Mouse (Mus musculus) heart, embryonic 11.5 days (tissue): ENCODE results near the gene Esyt1. TPM values are rescaled to one million over a fixed set of nuclear protein-coding genes. Genes with fewer than 3 reads are reported as not detected.
A peak's percentile ranks its signal among the peaks of the same experiment; 100 is the strongest.
"Not testable (repeated sequence)": the region's sequence is repeated elsewhere in the genome, so short reads cannot be mapped to it uniquely, and the experiment has no call there.

ENCODE experiments used
- ATAC-seq: fragments of 200-750 bp; cut with Nextera tagmentation; replicated peaks from 2 replicates; pipeline ENCODE4 v1.8.0; 2017; ENCODE audit warnings: moderate library complexity; ENCODE audit not compliant: insufficient number of reproducible peaks, low FRiP score, low TSS enrichment
- H3K27ac ChIP-seq: fragments of 300-500 bp; sonication (generic); 2 replicates; pipeline ENCODE4 v1.5.1; 2014; ENCODE audit warnings: mild to moderate bottlenecking, low read depth, low read length
- H3K27me3 ChIP-seq: fragments of 300-500 bp; sonication (generic); 2 replicates; pipeline ENCODE4 v1.6.1; 2014; ENCODE audit warnings: mild to moderate bottlenecking, low read length, mixed read lengths; ENCODE audit not compliant: control insufficient read depth, insufficient read depth
- H3K36me3 ChIP-seq: fragments of 300-500 bp; sonication (generic); 2 replicates; pipeline ENCODE4 v1.6.1; 2014; ENCODE audit warnings: mild to moderate bottlenecking, low read length, moderate library complexity, mixed read lengths; ENCODE audit not compliant: control insufficient read depth, insufficient read depth
- H3K4me1 ChIP-seq: fragments of 300-500 bp; sonication (generic); 2 replicates; pipeline ENCODE4 v1.6.1; 2014; ENCODE audit warnings: low read length; ENCODE audit not compliant: control insufficient read depth, insufficient read depth
- H3K4me2 ChIP-seq: fragments of 300-500 bp; sonication (generic); 2 replicates; pipeline ENCODE4 v1.6.1; 2014; ENCODE audit warnings: mild to moderate bottlenecking, moderate library complexity
- H3K4me3 ChIP-seq: fragments of 300-500 bp; sonication (generic); 2 replicates; pipeline ENCODE4 v1.5.1; 2014; ENCODE audit warnings: low read depth, low read length
- H3K9ac ChIP-seq: fragments of 300-500 bp; sonication (generic); 2 replicates; pipeline ENCODE4 v1.6.1; 2014; ENCODE audit warnings: mild to moderate bottlenecking, low read depth, low read length, moderate library complexity
- H3K9me3 ChIP-seq: fragments of 300-500 bp; sonication (generic); replicated peaks from 2 replicates; pipeline ENCODE4 v1.6.1; 2016; ENCODE audit warnings: low read length; ENCODE audit not compliant: control insufficient read depth
- whole genome bisulfite sequencing: fragments of 180-500 bp; shearing (Covaris S2); extraction: QIAGEN DNeasy Blood & Tissue Kit; methylation state at CpG from one replicate; pipeline ENCODE4 v1.1.7; 2014; ENCODE audit not compliant: insufficient replicate concordance; 5-methylcytosine and 5-hydroxymethylcytosine counted together
- polyA plus RNA-seq: library from polyadenylated mRNA; unstranded; fragments of >200 nt; fragmentation: Nextera tagmentation; extraction: Ambion mirVana; gene quantifications from 2 replicates; pipeline ENCODE4 v1.2.1, GENCODE M21; 2014

Esyt1 gene
- 14.5 and 18.7 TPM in 2 replicates for polyA plus RNA-seq

- 0% methylated on average over 37 of the region's 37 CpGs for WGBS
- H3K9me3 ChIP-seq = no peaks in the 10 kb centered on the region
- peak; percentile 96 for ATAC-seq
- peak within 1 kb of the TSS; percentile 83 for H3K9ac ChIP-seq
- peak within 1 kb of the TSS; percentile 89 for H3K4me3 ChIP-seq
- 0 out of 2 replicates have a peak, but pooled peaks cover 3% of the 10 kb centered on the region for H3K4me1 ChIP-seq
- peak within 1 kb of the TSS; percentile 100 for H3K4me2 ChIP-seq
- H3K27me3 ChIP-seq = no peaks in the 10 kb centered on the region
- H3K36me3 ChIP-seq = no peaks in the 10 kb centered on the region
- peak within 1 kb of the TSS; percentile 79 for H3K27ac ChIP-seq
Observed at GRCm38 (mm10) chr10:128525671-128526308, at the start of gene Esyt1. TSS of gene Esyt1 (minus strand) at chr10:128525871.

GRCm38 (mm10) chr10:128575063-128575462, 49.4 kb upstream of the Esyt1 start:
- Histone ChIP-seq H3K27me3 (0 out of 2 replicates have a peak, but pooled peaks cover 2% of the 10 kb centered on the region), H3K4me2 (no peak overlapping the region), H3K9me3 (no peaks in the 10 kb centered on the region), H3K4me3 (no peak overlapping the region), H3K27ac (no peak overlapping the region), H3K9ac (no peak overlapping the region), H3K4me1 (no peaks in the 10 kb centered on the region), H3K36me3 (no peaks in the 10 kb centered on the region; the same call in 1 of the 2 replicates)
- WGBS = 88% methylated on average over 2 of the region's 2 CpGs
- ATAC-seq = no peak

GRCm38 (mm10) chr10:128565788-128566531, 40.3 kb upstream of the Esyt1 start, which contains the start of gene Pa2g4:
TSS of gene Pa2g4 (minus strand) at chr10:128565987.
- Histone ChIP-seq H3K27me3 (no peaks in the 10 kb centered on the region), H3K4me3 (peak within 1 kb of the TSS; percentile 86), H3K4me2 (peak within 1 kb of the TSS; percentile 79), H3K9ac (peak within 1 kb of the TSS; percentile 93), H3K9me3 (no peaks in the 10 kb centered on the region), H3K4me1 (peaks cover 5% of the 10 kb centered on the region; the same call in 1 of the 2 replicates), H3K36me3 (peaks cover 12% of the 10 kb centered on the region), H3K27ac (peak within 1 kb of the TSS; percentile 94)
- WGBS = under 1% methylated on average over 58 of the region's 58 CpGs
- peak; percentile 97 for ATAC-seq

- Histone ChIP-seq H3K36me3 (peaks cover 18% of the 10 kb centered on the region), H3K9ac (peak overlapping the region; percentile 93), H3K4me2 (peak overlapping the region; percentile 79), H3K4me1 (peaks cover 5% of the 10 kb centered on the region; the same call in 1 of the 2 replicates), H3K4me3 (peak overlapping the region; percentile 86), H3K27me3 (no peaks in the 10 kb centered on the region), H3K9me3 (no peaks in the 10 kb centered on the region), H3K27ac (peak overlapping the region; percentile 94)
- ATAC-seq = peak; percentile 36; the same call in 1 of the 2 replicates
- WGBS = 0% methylated on average over 46 of the region's 46 CpGs
Observed at GRCm38 (mm10) chr10:128565206-128565787, 39.6 kb upstream of the Esyt1 start.

GRCm38 (mm10) chr10:128563544-128563943, 37.9 kb upstream of the Esyt1 start:
- 82% methylated on average over 6 of the region's 6 CpGs for WGBS
- peak overlapping the region; percentile 79; the same call in 1 of the 2 replicates for H3K4me2 ChIP-seq
- no peak overlapping the region; the same call in 1 of the 2 replicates for H3K9ac ChIP-seq
- H3K27ac ChIP-seq = no peak overlapping the region
- peaks cover 5% of the 10 kb centered on the region; the same call in 1 of the 2 replicates for H3K4me1 ChIP-seq
- ATAC-seq = no peak
- no peaks in the 10 kb centered on the region for H3K27me3 ChIP-seq
- H3K36me3 ChIP-seq = peaks cover 31% of the 10 kb centered on the region
- no peaks in the 10 kb centered on the region for H3K9me3 ChIP-seq
- H3K4me3 ChIP-seq = no peak overlapping the region

- WGBS = 79% methylated on average over 6 of the region's 6 CpGs
- no peaks in the 10 kb centered on the region for H3K27me3 ChIP-seq
- no peak for ATAC-seq
- no peak overlapping the region for H3K27ac ChIP-seq
- no peak overlapping the region for H3K4me3 ChIP-seq
- H3K9me3 ChIP-seq = no peaks in the 10 kb centered on the region
- H3K36me3 ChIP-seq = peaks cover 31% of the 10 kb centered on the region
- H3K4me2 ChIP-seq = no peak overlapping the region
- no peaks in the 10 kb centered on the region for H3K4me1 ChIP-seq
- H3K9ac ChIP-seq = no peak overlapping the region
Observed at GRCm38 (mm10) chr10:128556963-128557362, 31.3 kb upstream of the Esyt1 start.

- no peak overlapping the region for H3K9ac ChIP-seq
- peaks cover 28% of the 10 kb centered on the region for H3K36me3 ChIP-seq
- H3K27me3 ChIP-seq = no peaks in the 10 kb centered on the region
- H3K4me1 ChIP-seq = no peaks in the 10 kb centered on the region
- ATAC-seq = no peak
- H3K4me2 ChIP-seq = no peak overlapping the region
- H3K9me3 ChIP-seq = no peaks in the 10 kb centered on the region
- no peak overlapping the region for H3K4me3 ChIP-seq
- H3K27ac ChIP-seq = no peak overlapping the region
Observed at GRCm38 (mm10) chr10:128556286-128556685, 30.6 kb upstream of the Esyt1 start.

- H3K27me3 ChIP-seq, H3K4me1 ChIP-seq, H3K4me2 ChIP-seq, H3K4me3 ChIP-seq, H3K9ac ChIP-seq, H3K27ac ChIP-seq, ATAC-seq, H3K9me3 ChIP-seq: not testable (repeated sequence)
- H3K36me3 ChIP-seq = peaks cover 22% of the 10 kb centered on the region
- WGBS = 83% methylated on average over 1 of the region's 1 CpGs
Observed at GRCm38 (mm10) chr10:128555567-128555966, 29.9 kb upstream of the Esyt1 start.
